Mouse (Mus musculus) layer of hippocampus, postnatal 25 days (tissue): ENCODE measurements around the gene Zfp362. TPM values are rescaled to one million over a fixed set of nuclear protein-coding genes. Genes with fewer than 3 reads are reported as not detected.

Source experiments
- DNase-seq, 2 experiments: peaks; one replicate each; pipeline ENCODE4 v3.0.0; 2022; ENCODE audit warnings: mixed read lengths in 2 of 2, low spot score in 1 of 2; ENCODE audit errors: extremely low spot score in 1 of 2
- total RNA-seq, 2 experiments: library from RNA; stranded (reverse); gene quantifications; 2 replicates each; pipeline ENCODE4 v1.2.3; 2021

The Zfp362 gene
- total RNA-seq, 2 experiments from 2014 or later: 24.7 to 33.8 TPM

DNA sequence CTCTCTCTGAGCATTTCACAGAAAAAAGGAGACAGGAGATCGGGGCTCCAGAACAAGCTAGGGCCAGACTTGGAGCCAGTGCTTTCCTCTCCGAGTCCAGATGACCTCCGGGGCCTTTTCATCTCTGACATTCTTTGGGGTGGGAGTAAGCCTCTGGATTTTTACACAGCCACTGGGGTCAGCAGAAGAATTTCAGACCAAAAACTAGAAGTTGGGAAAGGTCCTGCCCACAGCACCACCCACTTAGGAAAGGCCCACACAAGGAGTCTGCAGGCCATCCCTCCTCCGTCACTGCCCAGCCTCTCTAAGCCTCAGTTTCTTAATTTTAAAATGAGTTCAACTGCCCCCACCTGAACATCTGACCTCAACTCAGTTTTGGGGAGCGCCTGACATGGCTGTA is 2.3 kb downstream of the Zfp362 start:
- DNase-seq: no peak

GRCm38 (mm10) chr4:128801675-128802465 is 4.0 kb downstream of the Zfp362 start:
- no peak for DNase-seq

- no peak for DNase-seq
Observed at GRCm38 (mm10) chr4:128796788-128797187, 9.1 kb downstream of the Zfp362 start.

DNA sequence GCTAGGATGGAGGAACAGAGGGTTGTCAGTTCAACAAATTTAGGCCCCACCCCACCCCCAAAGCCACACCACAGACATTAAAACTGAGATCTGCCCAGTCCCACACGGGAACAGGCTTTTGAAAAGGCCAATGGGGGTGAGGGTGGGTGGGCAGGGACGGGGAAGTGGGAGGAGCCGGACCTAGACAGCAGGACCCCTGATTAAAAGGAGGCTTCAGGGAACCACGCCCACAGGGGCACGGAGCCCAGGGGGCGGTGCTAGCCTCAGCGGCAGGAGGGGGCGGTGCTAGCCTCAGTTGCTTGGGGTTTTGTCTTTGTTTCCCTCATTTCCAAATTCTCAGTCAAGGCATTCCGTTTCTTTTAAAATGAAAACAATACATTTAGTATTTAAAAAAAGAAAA is 10.2 kb downstream of the Zfp362 start:
- no peak for DNase-seq

- DNase-seq: no peak
Observed at GRCm38 (mm10) chr4:128794198-128794597, 11.6 kb downstream of the Zfp362 start.

DNA sequence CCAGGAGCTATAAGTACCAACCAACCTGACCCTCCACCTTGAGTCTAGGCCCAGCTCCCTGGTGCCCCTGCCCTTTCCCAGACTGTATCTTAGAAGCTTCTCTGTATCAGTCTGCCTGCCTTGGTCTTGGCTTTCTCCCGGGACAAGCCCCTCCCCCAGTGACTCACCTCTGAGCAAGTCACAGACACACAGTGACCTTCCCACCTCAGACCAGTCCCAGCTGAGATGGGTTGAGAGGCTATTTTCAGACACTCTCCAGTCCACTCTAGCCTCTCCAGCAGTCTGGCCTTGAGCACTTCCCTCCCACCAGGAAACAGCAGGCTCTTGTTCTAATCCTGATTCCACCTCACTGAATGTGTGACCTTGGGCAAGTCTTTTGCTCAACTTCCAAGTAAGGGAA is 12.1 kb downstream of the Zfp362 start:
- no peak for DNase-seq

- DNase-seq: no peak
Observed at GRCm38 (mm10) chr4:128789646-128790045, 16.2 kb downstream of the Zfp362 start.

GRCm38 (mm10) chr4:128788108-128788507 is 17.7 kb downstream of the Zfp362 start:
- no peak for DNase-seq

- DNase-seq: no peak
Observed at GRCm38 (mm10) chr4:128787023-128787939, 18.6 kb downstream of the Zfp362 start.

DNA sequence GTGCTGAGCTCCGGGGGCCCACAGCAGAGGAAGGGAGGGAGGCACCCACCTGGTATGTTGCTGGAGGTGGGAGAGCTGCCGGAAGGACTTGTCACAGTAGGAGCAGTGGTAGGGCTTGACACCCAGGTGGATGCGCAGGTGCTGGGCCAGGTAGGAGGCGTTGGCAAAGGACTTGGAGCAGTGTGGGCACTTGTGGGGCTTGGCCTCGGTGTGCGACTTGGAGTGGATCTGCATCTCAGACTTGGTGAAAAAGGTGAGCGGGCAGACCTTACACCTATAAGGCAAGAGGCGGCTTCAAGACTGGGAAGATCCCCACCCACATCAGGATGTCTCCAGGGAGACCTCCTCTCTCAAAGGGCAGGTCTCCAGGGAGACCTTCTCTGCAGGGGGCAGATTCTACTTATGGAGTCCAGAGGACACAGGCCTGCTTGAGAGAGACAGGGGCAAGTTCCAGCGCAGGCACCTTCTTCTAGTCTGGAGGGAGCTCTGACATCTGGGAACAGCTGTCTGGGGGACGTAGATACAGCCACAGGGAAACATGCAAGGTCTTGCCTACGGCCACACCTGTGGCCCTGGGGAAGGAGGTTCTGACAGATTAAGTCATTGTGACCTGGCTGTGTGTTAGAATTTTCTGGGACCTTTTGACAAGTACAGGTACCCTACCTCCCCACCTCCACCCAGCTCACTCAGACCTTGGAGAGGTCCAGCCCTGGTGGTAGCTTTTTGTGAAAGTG is 19.8 kb downstream of the Zfp362 start:
- DNase-seq: no peak

GRCm38 (mm10) chr4:128784950-128785631 is 20.8 kb downstream of the Zfp362 start:
- DNase-seq: no peak

- no peak for DNase-seq
Observed at GRCm38 (mm10) chr4:128782645-128783044, 23.2 kb downstream of the Zfp362 start.

DNA sequence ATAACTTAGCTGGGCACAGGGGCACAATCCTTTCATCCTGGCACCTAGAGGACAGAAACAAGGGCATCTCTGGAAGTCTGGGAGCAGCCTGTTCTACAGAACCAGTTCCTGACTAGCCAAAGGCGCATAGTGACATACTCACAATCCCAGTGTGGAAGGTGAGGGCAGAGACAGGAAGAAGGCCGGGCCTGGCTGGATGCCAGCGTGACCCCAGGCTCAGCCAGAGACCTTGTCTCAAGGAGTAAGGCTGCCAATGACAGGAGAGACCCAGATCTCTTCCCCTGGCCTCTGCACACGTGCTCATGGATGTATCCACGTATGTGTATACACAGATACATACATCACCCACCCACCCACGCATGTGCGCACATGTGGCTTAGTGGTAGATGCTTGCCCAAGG is 23.8 kb downstream of the Zfp362 start:
- DNase-seq: no peak

DNA sequence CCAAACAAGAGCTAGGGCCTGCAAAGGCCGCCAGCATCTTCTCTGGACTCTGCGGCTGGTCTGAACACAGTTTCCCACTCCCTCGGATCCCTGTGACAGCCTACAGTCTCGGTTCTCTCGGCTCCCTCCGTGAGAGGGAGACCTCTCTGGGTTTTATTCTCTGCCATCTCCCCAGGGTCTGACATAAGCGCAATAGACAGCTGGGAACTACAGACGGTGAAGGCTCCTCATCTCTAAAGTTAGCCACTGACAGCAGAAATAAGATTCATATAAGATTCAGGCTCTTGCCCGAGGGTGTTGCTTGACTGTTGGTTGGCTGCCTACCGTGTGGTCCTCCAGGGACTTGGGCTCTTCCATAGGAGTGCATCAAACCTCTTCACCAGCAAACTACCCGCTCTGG is 28.3 kb downstream of the Zfp362 start:
- DNase-seq: no peak

- DNase-seq: peak; percentile 64 to 84
Observed at GRCm38 (mm10) chr4:128776568-128777289, 29.1 kb downstream of the Zfp362 start.

DNA sequence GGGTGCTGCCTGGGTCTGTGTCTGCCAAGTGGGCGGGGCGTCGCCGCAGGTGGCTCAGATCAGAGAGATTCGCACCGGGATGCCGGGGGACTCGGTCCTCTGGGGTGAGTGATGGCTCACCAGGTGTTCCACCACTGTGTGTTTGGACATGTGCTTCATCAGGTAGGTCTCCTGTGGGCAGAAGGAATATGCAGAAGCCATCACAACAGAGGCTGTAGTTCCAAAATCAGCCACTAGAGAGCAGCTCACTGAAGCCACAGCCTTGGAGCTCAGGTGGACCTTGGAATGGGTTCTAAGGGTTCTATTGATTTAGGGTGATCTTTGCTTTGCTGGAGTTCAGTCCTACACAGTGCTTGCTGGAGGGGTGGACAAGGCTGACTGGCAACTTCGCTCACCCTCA is 31.4 kb downstream of the Zfp362 start:
- DNase-seq: peak in 1 of 2 experiments; percentile 65

- DNase-seq: no peak
Observed at GRCm38 (mm10) chr4:128773820-128774219, 32.0 kb downstream of the Zfp362 start.

DNA sequence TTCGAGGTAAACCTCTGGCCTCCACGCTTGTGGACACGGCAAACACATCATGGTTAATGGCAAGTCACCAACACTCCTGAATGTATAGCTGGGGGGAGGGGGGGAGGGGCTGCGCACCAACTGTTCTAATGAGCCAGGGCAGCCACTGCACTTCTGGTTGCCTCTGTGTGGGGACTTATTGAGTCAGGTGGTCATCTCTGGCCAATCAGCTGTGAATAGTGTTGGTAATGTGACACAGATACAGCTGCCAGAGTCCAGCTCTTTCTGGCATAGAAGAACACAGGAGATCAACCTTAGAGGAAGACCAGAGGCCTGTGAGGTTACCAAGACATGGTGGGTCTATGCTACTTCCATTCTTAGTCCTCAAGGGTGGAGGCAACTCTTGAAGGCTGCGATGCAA is 35.1 kb downstream of the Zfp362 start:
- DNase-seq: no peak

DNA sequence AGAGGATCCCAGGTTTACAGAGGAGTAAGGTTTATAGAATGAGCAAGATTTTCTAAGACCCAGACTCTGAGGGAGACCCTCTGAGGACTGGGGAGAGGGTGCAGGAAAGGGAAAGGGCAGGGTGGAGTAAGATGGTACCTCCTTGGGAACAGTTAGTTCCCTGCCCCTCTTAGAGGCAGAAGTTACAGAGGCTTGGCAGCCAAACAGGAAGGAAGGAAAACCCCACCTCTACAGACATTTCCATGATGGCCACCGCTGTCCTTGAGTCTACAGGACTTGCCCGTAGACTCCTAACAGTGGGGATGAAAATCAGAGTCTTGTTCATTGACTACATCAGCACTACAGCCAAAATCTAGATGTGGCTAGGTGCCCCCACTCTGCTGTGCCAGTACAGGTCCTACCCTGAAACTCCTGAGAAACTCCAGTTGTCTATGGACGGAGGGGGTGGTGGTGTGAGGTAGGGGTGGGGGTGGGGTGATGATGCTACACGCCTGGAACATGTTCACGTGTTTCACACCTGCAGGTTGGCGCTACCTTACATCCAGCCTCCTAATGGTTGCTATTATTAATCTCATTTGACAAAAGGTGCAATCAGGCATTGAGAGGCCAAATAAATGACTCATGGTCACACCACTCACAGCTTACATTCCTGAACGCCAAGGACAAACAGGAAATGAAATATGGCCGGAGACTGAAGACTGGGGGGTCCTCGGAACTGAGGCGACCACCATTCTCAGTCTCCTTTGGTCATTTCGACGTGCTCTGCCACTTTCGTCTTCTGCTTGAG is 36.1 kb downstream of the Zfp362 start:
- DNase-seq: no peak
